Mouse (Mus musculus) skeletal muscle tissue, adult 2 months (tissue): Measurements from ENCODE around the gene Gm11555.
"Not testable (repeated sequence)": the region's sequence is repeated elsewhere in the genome, so short reads cannot be mapped to it uniquely, and the experiment has no call there.

Experiments
- DNase-seq: peaks from one replicate; pipeline ENCODE4 v3.0.0-alpha.2; 2012; ENCODE audit warnings: low read depth, low spot score

The Gm11555 gene

GRCm38 (mm10) chr11:99603208-99603607 is 46.8 kb downstream of the Gm11555 start, which contains the start of gene Gm11938:
TSS of gene Gm11938 (minus strand) at chr11:99603308.
- not testable (repeated sequence) for DNase-seq
